Mouse (Mus musculus): ENCODE data around the gene Bud31.
A peak's percentile ranks its signal among the peaks of the same experiment; 100 is the strongest.
"Not testable (repeated sequence)": the region's sequence is repeated elsewhere in the genome, so short reads cannot be mapped to it uniquely, and the experiment has no call there.

Gene Bud31

DNA sequence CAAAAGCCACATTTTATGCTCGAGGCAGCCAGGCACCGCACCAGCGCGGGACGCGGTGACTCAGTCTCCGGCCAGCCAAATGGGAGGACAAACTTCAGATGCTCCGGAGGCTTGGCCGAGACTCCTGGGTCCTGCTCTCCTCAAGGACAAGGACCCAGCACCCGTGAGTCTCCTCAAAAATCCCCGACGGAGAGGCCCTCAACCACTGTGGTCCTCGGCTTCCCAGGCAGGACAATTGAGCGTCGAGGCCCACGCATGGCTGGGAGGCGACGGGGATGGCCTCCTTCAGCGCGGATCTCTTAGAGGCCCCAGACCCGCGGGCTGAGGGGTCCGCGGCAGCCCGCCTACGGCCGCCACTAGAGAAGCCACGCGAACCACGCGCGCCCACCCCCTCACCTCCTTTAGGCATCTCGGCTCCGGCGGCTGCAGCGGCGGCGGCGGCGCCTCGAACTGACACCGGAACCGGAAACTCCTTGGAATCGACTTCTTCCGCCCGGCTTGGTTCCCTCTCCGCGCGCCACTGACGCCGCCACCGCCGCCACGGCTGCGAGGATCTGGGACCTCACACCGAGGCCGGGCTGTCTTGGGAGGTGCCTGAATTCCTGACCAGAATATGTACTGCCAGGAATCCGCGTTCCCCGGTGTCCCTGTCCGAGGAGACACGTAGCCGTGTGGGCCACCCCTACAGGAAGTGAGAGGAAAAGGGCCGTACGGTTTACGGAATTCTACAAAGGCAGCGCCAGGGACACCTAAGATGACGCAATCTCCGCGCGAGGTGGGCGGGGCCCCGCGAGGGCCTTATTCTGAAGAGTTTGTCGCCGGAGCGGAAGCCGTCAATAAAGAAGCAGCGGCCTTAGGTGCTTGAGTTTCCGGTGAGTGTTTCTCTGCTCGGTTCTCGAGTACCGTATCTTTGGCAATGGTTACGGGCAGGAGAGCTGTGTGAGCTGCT, at the start of gene Bud31, which contains the start of gene Pdap1:
Gene Bud31, plus strand, starts transcription at position 792 of the 949 bp plus-strand sequence.
Gene Pdap1, minus strand, starts transcription at position 668 of the 949 bp plus-strand sequence.
- peak; percentile 97 for DNase-seq

DNA sequence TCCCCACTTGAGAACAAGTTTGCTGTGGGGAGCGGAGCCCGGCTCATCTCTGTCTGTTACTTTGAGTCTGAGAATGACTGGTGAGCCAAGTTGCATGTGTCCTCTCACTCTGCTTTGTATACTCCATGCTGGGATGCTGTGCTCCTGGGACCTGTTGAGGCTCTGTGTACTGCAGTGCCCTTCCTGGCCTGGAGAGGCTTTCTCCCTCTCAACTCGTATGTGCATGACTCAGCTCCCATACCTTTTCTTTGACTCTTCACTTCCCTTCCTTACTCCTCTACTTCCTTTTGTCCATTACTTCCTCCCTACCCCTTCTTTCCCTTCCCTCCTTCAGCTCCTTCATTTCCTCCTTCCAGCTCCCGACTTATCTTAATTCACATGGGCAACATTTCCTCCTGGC, 44.0 kb upstream of the Bud31 start:
- no peak for DNase-seq

DNA sequence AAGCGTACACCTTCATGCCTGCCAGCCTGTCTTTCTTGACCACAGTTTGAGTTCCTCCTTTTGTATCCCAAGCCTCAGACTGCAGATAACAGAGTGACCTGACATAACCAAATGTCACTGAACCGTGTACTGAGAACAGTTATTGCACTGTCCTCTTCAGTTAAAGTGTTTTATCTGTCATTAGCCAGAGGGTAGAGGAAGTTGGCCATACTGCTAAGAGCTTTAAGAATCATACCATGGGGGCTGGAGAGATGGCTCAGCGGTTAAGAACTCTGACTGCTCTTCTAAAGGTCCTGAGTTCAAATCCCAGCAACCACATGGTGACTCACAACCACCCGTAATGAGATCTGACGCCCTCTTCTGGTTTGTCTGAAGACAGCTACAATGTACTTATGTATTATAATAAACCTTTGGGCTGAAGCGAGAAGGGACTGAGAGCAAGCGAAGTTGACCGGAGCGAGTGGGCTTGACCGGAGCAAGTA, 41.8 kb upstream of the Bud31 start:
- DNase-seq = no peak

DNA sequence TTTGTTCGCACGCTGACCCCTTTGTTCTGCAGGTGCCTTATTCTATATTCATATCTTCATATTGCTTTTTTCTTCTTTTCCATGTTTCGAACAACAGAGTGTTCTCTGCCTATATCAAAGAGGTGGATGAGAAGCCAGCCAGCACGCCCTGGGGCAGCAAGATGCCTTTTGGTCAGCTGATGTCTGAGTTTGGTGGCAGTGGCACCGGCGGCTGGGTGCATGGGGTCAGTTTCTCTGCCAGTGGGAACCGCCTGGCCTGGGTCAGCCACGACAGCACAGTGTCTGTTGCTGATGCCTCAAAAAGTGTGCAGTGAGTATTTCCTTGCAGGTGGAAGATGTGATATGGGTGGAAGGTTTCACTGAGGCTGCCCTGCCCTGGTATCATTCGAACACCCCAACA, 39.2 kb upstream of the Bud31 start:
- no peak for DNase-seq

DNA sequence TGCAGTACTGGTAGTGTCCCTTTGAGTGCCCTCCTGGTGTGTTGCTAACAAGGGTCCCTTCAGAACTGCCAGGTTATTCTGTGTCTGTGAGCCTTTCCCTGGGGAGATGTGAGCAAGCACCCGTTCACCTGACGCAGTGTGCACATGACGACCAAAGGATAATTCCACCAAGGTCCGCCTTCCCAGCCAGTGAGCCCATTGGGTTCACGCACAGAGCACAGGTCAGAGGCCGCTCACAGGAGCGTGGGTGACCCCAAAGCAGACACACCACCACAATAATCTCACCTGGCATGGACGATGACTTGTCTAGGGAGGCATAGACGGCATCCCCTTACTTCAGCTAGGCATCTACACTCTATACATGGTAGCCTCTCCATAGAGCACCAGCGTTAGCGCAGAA, 38.7 kb upstream of the Bud31 start:
- not testable (repeated sequence) for DNase-seq

DNA sequence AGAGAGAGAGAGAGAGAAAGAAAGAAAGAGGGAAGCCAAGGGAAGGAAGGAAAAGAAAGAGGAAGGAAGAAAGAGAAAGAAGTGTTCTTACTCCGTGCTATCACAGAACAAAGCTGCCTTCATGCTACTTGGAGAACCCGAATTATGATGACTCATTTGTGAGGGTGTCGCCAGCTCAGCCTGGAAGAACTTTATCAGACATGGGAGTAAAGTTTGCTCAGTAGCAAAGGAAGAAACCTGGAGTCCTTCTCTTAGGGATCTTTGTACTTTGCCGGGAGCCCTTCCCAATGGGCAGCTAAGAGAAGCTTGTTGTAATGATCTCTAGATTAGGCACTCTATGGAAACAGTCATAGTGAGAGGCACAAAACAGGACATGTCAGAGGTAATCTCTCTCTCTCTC, 37.5 kb upstream of the Bud31 start:
- DNase-seq = no peak

DNA sequence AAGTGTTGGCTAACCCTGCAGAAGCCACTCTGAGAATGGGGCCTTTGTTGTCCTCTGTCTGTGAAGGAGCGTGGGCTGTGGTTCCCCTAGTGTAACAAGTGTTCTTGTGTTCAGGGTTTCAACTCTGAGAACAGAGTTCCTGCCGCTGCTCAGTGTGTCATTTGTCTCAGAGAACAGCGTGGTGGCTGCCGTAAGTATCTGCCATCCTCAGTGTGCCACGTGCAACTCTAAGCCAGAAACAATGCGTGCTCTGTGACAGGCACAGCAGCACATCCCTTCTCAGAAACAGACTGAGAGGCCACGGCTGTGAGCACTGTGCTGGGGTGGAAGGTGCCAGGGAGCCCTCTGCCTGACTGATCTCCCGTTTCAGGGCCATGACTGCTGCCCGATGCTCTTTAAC, 35.8 kb upstream of the Bud31 start:
- no peak for DNase-seq

DNA sequence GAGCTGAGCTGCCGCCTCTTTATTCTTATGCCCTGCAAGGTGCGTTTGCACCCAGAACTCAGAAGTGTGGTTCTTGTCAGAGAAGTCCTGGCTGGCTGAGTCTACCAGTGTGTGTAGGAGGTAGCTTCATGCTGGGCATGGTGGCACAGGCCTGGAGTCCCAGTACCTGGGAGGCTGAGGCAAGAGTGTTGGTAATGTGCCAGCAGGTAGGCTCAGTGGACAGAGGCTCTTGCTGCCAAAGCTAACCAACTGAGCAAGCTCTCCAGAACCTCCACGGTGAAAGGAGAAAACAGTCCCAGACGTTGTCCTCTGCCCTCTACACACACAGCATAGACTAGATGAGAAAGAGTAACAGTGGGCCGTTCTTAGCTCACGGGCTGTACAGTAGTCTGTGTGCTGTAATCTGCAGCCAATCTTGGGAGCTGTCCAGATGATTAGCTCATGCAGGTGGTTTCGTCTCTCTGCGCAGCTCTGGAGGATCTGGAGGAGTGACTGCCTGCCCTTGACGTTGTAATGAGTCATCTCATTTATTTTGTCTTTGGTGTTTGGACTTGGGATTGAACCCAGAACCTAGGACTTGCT, 34.4 kb upstream of the Bud31 start:
- no peak for DNase-seq

DNA sequence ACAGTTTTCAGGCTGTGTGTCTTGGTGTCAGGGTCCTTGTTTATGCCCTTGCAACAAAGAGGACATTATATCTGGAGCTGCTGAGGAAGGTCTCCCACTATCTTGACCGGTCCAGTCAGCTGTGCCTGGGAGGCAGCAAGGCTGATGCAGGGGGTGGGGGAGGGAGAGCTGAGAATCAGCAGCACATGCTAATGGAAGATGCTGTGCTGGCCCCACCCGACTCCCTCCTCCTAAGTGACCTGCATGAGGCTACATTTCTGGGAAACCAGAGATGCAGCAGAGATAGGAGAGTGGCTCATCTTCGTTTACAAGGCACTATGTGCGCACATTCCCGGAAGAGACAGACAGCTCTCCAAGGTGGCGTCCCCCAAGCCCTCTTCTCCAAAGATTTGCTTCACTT, 29.8 kb upstream of the Bud31 start:
- DNase-seq = no peak

DNA sequence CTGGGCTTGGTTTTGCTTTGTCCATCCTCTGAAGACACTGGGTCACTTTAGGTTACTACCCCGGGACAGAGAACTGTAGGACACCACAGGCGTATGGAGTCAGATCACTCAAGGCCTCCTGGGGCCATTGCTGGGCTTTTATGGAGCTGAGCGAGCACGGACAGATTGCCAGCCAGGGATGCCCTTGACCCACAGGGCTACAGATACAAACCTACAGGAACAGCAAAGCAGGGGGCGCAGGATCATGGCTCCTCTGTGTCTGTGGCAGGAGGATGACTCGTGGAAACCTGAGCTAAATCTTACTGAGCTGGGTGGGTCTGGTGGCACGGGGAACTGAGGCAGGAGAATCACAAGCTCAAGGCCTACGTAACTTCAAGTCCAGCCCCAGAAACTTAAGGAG, 27.6 kb upstream of the Bud31 start:
- DNase-seq = no peak

DNA sequence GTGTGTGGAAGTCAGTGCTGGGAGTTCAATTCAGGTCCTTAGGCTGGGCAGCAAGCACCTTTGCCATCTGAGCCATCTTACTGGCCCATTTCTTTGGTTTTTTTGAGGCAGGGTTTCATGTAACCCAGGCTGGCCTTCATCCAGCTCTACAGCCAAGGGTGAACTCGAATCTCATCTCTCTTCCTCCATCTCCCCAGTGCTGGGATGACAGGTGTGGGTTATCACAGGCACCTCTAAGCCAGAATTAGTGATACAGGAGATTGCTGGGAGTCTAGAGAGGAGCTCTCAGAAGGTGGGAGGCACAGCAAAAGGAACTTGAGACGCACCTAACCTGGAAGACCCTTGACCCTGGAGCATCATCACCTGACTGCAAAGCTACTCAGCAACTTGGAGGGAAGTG, 26.7 kb upstream of the Bud31 start:
- DNase-seq = no peak

DNA sequence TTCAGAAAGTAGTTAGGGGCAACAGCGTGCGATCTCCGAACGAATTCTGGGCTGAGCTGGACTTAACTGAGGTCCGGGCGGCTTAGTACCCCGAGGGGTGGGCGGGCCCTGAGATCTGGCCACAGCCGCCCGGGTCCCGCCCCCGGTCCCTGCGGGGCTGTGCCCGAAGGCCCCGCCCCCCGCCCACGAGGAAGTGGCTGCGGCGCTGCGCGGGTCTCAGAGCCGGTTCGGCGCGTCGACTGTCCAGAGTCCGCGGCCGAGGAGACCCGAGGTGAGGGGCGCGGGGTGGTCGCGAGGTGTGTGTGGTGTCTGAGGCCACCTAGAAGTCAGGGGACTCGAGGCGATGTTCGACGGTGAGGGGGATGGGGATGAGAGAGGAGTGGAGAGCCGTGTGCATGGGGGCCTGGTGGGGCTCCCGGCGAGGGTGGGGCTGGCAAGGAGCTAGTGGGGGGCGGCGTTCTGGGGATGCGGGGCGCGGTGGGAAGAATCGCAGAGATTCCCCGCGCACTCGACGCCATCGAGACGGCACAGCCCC, 26.0 kb upstream of the Bud31 start, which contains the start of gene Arpc1b:
Gene Arpc1b, plus strand, starts transcription at position 145 of the 535 bp plus-strand sequence.
- no peak for DNase-seq

DNA sequence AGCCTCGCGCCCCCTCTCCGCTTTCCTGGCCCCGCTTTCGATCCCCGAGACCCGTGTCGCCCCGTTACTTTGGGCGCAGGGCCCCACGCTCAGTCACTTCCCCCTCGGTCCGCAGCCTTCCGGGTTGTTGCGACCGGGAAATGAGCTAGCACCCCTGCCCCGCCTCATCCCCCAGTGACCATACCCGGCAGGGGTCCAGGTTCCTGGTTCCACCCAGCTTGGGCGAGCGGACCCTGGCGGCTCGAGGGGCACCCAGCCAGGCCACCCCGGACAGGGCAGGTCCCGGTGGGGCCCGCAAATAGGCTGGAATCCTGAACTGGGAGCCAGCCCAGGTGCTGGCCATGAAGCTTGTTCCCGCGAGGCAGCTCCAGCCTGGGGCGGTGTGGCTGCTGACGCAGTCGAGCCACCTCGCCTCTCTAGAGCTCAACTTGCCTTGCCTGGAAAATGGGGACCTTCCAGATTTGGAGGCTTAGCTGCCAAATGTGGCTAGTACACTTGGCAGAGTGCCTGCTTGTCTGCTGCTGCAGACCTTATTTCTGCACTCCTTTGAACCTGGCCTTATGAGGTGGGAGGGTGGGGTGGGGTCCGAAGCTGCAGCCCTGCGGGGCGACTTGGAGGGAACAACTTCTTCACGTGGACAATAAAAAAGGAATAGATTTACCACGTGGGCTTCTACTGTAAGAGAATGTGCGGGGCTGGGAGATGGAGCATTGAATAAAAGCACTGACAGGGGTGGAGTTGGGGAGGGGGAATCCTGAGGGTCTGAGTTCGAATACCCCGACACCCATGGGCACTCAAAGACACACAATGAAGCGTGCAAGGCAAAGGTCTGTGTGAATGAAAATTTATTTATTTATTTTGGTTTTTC, 25.3 kb upstream of the Bud31 start:
- no peak for DNase-seq

DNA sequence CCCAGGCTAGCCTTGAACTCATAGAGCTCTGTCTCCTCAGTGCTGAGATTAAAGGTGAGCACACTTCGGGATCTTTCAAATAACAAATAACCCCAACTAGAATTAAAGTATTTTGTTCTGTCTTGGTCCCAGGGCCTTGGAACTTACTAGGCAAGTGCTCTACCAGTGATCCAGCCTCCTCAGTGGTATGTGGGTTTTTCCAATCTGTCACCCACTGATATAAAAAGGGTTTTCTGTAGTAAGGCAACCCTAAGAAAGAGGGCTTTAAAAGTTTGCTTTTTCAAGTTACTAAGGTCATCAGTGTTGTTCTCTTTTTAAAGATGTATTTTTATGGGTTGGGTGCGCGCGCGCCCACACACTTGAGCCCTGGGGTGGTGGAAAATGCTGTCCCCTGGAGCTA, 24.4 kb upstream of the Bud31 start:
- no peak for DNase-seq

DNA sequence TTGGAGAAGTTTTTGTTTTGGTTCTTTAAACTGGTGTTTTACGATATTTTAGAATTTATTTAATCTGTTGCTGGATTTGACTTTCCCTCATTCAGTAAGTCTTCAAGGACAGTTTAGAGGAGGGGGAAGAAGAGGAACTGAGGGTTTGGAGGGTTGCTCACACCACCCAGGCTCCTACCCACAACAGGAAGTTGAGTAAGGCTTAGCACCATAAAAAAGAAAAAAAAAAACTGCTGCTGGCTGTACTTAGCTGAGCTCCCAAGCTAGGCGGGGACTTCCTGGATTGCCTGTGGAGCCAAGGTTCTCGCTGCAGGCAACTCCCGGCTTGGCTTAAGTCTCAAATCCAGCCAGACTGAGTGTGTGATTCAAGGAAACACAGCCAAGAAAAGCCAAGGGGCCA, 23.8 kb upstream of the Bud31 start:
- no peak for DNase-seq

DNA sequence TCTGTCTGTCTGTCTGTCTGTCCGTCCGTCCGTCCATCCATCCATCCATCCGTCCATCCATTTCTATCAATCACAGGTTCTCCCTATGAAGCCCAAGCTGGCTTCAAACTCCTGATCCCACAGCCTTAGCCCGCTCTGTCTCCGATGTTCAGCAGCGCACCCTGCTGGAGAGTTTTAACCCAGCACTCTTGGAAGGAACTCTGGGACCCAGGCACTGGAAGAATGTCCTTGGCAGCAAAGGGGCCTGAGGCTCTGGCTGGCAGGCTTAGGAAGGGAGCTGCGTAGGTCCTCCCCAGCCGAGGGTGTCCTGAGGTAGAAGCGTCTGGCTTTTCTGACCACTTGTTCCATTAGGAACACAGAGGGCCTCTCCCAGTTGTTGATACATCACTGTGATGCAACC, 23.2 kb upstream of the Bud31 start:
- no peak for DNase-seq

DNA sequence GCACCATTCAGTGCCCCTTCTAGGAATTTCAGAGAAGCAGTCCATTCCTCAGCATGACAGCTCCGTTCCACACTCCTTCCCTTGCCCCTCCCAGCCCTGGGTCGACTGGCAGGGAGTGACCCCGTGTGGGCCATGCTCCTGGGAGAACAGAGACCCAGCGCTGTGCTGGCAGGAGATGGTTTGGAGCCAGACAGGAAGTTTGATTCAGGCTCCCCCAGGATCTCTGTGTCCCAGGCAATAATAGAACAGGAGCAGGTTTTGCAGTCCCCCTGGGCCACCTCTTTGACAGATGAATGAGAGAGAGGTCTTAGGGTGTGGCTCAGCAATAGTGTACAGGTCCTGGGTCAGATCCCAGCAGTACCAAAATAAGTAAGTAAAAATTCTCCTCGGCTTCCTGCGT, 22.2 kb upstream of the Bud31 start:
- DNase-seq = no peak

DNA sequence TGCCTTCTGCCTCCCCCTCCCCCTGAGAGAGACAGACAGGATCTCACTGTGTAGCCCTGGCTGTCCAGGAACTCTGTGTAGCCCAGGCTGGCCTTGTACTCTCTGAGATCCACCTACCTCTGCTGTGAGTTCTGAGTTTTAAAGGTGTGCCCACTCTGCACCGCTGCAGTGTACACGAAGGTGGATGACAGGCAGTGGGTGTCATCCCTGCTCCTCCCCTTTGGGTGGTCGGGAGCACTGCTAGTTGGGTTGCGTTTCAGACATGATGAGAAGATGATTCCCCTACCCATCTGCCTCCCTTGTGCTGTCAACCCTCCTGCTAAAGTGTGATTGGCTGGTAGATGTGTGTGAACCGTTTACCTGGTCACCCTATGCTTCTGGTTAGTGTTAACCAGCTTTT, 21.7 kb upstream of the Bud31 start:
- no peak for DNase-seq

DNA sequence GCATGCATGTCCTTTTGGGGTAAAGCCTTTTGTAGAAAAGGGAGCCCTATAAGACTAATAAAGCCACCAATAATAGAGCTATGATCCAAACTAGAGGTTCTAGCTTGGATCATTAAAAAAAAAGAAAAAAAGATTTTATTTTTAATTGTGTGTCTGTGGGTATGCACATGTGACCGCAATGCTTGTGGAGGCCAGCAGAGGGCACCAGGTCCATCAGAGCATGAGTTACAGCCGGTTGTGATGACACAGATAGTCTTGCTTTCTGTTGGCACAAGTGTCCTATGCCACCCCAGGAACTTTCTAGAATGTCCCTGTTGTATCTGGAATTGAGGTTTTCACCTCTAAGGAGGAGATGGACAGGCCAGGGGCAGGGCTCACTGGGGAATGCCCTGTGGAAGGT, 20.8 kb upstream of the Bud31 start:
- no peak for DNase-seq

DNA sequence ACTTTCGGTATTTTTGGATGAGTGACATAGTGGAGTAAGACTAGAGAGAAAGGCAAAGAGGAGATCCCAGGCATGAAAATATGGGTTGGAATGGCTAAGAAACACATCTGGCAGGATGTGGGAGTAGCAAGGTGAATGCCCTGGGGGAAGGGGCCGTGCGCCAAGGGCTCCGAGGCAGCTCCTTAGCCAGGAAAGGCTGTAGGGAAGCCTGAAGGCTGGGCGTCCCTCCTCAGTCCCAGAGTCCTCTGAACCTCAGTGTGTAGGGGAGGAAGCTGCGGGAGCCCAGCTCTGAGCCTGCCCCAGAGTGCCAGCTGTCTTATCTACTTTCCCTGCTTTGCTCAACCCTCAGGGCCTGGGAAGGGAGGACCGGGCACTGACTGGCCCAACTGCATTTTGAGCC, 19.2 kb upstream of the Bud31 start:
- no peak for DNase-seq

DNA sequence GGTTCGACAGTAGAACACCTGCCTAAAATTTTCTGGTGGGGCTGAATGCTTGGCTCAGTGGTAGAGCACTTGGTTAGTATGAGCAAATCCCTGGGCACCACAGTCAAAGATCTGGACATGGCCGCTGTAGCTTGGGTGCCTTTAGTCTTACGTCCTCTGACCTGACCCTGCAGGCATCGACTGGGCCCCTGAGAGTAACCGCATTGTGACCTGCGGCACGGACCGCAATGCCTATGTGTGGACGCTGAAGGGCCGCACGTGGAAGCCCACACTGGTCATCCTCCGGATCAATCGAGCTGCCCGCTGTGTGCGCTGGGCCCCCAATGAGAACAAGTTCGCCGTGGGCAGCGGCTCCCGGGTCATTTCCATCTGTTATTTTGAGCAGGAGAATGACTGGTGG, 16.8 kb upstream of the Bud31 start:
- no peak for DNase-seq

DNA sequence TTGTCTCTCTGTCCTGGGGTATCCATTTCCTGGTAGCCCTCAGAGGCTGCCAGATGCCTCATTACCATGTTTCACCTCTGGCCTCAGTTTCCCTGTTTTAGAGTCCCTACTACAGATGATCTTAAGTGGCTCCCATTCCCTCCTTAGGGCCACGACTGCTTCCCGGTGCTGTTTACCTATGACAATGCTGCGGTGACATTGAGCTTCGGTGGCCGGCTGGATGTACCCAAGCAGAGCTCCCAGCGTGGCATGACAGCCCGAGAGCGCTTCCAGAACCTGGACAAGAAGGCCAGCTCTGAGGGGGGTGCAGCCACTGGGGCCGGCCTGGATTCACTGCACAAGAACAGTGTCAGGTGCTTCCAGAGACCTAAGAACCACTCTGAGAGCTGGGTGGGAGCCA, 13.6 kb upstream of the Bud31 start:
- DNase-seq = no peak

DNA sequence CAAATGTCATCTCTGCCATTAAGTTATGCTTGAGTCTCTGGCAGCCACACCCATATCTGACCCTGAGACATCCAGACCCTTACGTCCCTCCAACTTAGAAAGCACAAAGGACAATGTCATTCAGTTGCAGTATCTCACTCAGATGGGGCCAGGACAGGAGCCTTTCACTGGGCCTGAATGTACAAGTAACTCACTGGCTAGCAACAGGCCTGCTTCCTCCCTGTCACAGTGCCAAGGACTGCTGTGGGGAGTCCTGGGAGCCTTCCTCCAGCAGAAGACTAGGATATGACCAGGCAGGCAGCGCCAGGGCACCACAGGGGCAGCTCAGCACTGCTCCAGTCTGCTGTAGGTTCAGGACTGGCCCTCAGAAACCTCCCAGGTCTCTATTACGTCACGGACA, 11.0 kb upstream of the Bud31 start:
- no peak for DNase-seq
